Comparison of ENCODE assay signal across 8 mouse cellular contexts in the genomic region with DNA sequence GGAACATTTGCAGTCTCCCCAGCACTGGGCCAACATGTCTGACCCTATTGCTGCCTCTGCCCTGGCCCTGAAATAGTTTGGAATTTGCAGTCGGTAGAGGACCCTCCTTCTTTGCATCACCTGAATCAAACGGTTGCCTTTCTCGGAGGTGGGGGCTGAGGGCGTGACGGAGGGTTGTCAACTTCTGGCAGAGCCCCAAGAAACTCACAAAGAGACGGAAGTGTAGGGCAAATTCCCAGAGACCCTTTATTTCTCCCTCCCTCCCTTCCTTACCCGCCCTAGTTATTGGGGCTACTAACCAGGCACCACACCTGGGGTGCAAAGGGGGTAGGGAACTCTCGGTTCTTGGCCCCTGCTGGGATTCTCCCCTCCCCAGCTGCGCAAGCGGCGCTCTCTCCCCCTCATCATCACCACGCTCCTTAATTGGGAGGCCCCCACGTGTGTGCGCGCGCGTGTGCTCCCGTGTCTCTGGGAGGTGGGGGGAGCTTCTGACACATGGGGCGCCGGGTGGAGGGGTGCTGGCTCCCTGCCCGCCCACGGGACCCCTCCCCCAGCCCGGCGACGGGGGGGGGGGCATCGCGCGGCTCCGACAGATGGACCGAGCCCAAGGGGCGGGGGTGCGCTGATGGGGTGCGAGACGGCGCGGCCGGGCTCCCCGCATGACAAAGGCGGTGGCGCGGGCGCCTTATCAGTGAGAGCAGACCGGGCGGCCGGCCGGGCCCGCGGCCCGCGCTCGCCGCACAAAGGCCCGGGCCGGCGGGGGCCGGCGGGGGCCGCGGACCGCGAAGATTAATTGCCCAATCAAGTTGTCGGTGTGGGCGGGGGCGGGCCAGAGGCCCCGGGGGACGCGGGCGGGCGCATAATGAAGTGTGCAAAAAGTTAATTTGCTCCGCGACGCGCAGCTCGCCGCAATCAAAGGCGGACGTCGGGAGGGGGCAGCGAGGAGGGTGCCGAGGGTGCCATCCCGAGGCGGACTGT. TPM values are rescaled to one million over a fixed set of nuclear protein-coding genes. Genes with fewer than 3 reads are reported as not detected.
DNase-seq lines count a peak whose midpoint lies in the region; ATAC-seq and TF ChIP-seq lines count a peak whose summit lies in the region.

No protein-coding gene starts in this region.

- no peak for TF ChIP-seq CTCF in lung, postnatal 0 days (IDR thresholded peaks at IDR 0.05)

- H3K36me3 ChIP-seq in lung, postnatal 0 days (ENCODE audit: insufficient read depth, low read length): no peaks in the 10 kb centered on the region
- no peaks in the 10 kb centered on the region for H3K36me3 ChIP-seq in intestine, embryonic 14.5 days (ENCODE audit: control insufficient read depth, insufficient read depth, low read length)
- H3K36me3 ChIP-seq in neural tube, embryonic 11.5 days (ENCODE audit: control insufficient read depth, insufficient read depth, low read length): no peaks in the 10 kb centered on the region

- ATAC-seq in lung, postnatal 0 days: peak; percentile 25; the same call in 1 of the 2 replicates
- ATAC-seq in intestine, embryonic 14.5 days (replicated peaks; ENCODE audit: low FRiP score, low TSS enrichment, low read depth): peak; percentile 31; the same call in 1 of the 2 replicates
- peak; percentile 53 for ATAC-seq in neural tube, embryonic 11.5 days (ENCODE audit: insufficient read depth, low FRiP score, low TSS enrichment)

- DNase-seq in adrenal gland, postnatal 10 days: peak; percentile 22
- no peak for DNase-seq in adrenal gland, postnatal 4 days (ENCODE audit: low spot score in 2 of 2)
- DNase-seq in lung, postnatal 0 days (ENCODE audit: low spot score): no peak
- no peak for DNase-seq in lung, postnatal 36 days
- peak; percentile 60 for DNase-seq in intestine, embryonic 14.5 days (ENCODE audit: low spot score)
- DNase-seq in neural tube, embryonic 11.5 days (ENCODE audit: low spot score): no peak
- DNase-seq in spleen, postnatal 36 days (ENCODE audit: low spot score in 2 of 2): no peak
- DNase-seq in layer of hippocampus, adult 8-10 months (ENCODE audit: low spot score in 2 of 2): no peak

- peak overlapping the region; percentile 69 for H3K4me2 ChIP-seq in lung, postnatal 0 days (replicated peaks; ENCODE audit: low read depth, low read length)
- H3K4me2 ChIP-seq in intestine, embryonic 14.5 days (ENCODE audit: low read length): peak overlapping the region; percentile 98
- H3K4me2 ChIP-seq in neural tube, embryonic 11.5 days (ENCODE audit: low read depth): peak overlapping the region; percentile 92

- peaks cover 10% of the 10 kb centered on the region for H3K4me1 ChIP-seq in lung, postnatal 0 days (ENCODE audit: insufficient read depth, low read depth, low read length)
- peaks cover 17% of the 10 kb centered on the region; the same call in 1 of the 2 replicates for H3K4me1 ChIP-seq in intestine, embryonic 14.5 days (replicated peaks; ENCODE audit: control insufficient read depth, insufficient read depth, low read length)
- peaks cover 29% of the 10 kb centered on the region for H3K4me1 ChIP-seq in neural tube, embryonic 11.5 days (ENCODE audit: control insufficient read depth, insufficient read depth, low read length)

- H3K27ac ChIP-seq in lung, postnatal 0 days (ENCODE audit: low read length): no peak overlapping the region
- no peak overlapping the region for H3K27ac ChIP-seq in intestine, embryonic 14.5 days (ENCODE audit: low read depth)
- H3K27ac ChIP-seq in neural tube, embryonic 11.5 days (ENCODE audit: low read depth, low read length): peak overlapping the region; percentile 95

- peak overlapping the region; percentile 40 for H3K4me3 ChIP-seq in lung, postnatal 0 days (ENCODE audit: low read depth, low read length)
- H3K4me3 ChIP-seq in intestine, embryonic 14.5 days (ENCODE audit: low read depth, low read length): peak overlapping the region; percentile 48
- H3K4me3 ChIP-seq in neural tube, embryonic 11.5 days (ENCODE audit: low read depth, low read length): peak overlapping the region; percentile 39

- H3K9me3 ChIP-seq in lung, postnatal 0 days (ENCODE audit: low read length): no peaks in the 10 kb centered on the region
- H3K9me3 ChIP-seq in intestine, embryonic 14.5 days (ENCODE audit: control insufficient read depth, low read length): peaks cover 3% of the 10 kb centered on the region; the same call in 1 of the 2 replicates
- no peaks in the 10 kb centered on the region for H3K9me3 ChIP-seq in neural tube, embryonic 11.5 days (ENCODE audit: control insufficient read depth, low read length)

- 0 out of 2 replicates have a peak overlapping the region, but pooled peaks have one; percentile 1 for H3K9ac ChIP-seq in lung, postnatal 0 days (replicated peaks; ENCODE audit: low read depth)
- H3K9ac ChIP-seq in intestine, embryonic 14.5 days (ENCODE audit: low read length): peak overlapping the region; percentile 48
- peak overlapping the region; percentile 81 for H3K9ac ChIP-seq in neural tube, embryonic 11.5 days (ENCODE audit: low read length)

- 2% methylated on average over 52 of the region's 82 CpGs for WGBS in lung, postnatal 0 days
- under 1% methylated on average over 63 of the region's 82 CpGs for WGBS in intestine, embryonic 14.5 days
- WGBS in neural tube, embryonic 11.5 days: under 1% methylated on average over 74 of the region's 82 CpGs

- H3K27me3 ChIP-seq in lung, postnatal 0 days (replicated peaks; ENCODE audit: insufficient read depth, low read length): peaks cover 45% of the 10 kb centered on the region
- peaks cover 65% of the 10 kb centered on the region for H3K27me3 ChIP-seq in intestine, embryonic 14.5 days (replicated peaks; ENCODE audit: control insufficient read depth, insufficient read depth, low read length)
- H3K27me3 ChIP-seq in neural tube, embryonic 11.5 days (ENCODE audit: control insufficient read depth, insufficient read depth, low read length): peaks cover 35% of the 10 kb centered on the region

- TF ChIP-seq EP300 in lung, postnatal 0 days (IDR thresholded peaks at IDR 0.05): no peak

RNA-seq across cellular contexts. Expression of gene Scrt2, which starts 33.0 kb away (rescaled TPM):
- total RNA-seq in adrenal gland, postnatal 10 days (2021): under 1 TPM; 0.21 to 0.27 TPM
- under 1 TPM; 0.53 to 0.59 TPM for total RNA-seq in adrenal gland, postnatal 4 days (2021)
- not detected in 2 replicates for polyA plus RNA-seq in lung, postnatal 0 days (2015; fragmentation: Nextera tagmentation; extraction: Ambion mirVana)
- 0.07 and 0.08 TPM in 2 replicates for polyA plus RNA-seq in intestine, embryonic 14.5 days (2014; fragmentation: Nextera tagmentation; extraction: Ambion mirVana)
- polyA plus RNA-seq in neural tube, embryonic 11.5 days (2014; fragmentation: Nextera tagmentation; extraction: Ambion mirVana): 23.0 and 25.1 TPM in 2 replicates
- 10 to 100 TPM; 16.9 to 20.3 (median 18.4) TPM for total RNA-seq in layer of hippocampus, adult 8-10 months (2022)

RNA-seq across cellular contexts. Expression of gene Slc52a3, which starts 52.0 kb away (rescaled TPM):
- total RNA-seq in adrenal gland, postnatal 10 days (2021): 1 to 10 TPM; 1.6 to 2.2 TPM
- total RNA-seq in adrenal gland, postnatal 4 days (2021): 1 to 10 TPM; 2.4 to 6.2 TPM
- 26.0 and 26.7 TPM in 2 replicates for polyA plus RNA-seq in lung, postnatal 0 days (2015; fragmentation: Nextera tagmentation; extraction: Ambion mirVana)
- polyA plus RNA-seq in intestine, embryonic 14.5 days (2014; fragmentation: Nextera tagmentation; extraction: Ambion mirVana): 1.8 and 2.0 TPM in 2 replicates
- polyA plus RNA-seq in neural tube, embryonic 11.5 days (2014; fragmentation: Nextera tagmentation; extraction: Ambion mirVana): 1.0 and 1.1 TPM in 2 replicates
- 1 to 10 TPM; 2.1 to 3.9 (median 2.1) TPM for total RNA-seq in layer of hippocampus, adult 8-10 months (2022)

RNA-seq across cellular contexts. Expression of gene Srxn1, which starts 57.0 kb away (rescaled TPM):
- 100 to 1,000 TPM in 1 of 2 experiments, 10 to 100 TPM in 1; 48.5 to 177 TPM for total RNA-seq in adrenal gland, postnatal 10 days (2021)
- total RNA-seq in adrenal gland, postnatal 4 days (2021): 10 to 100 TPM; 47.2 to 58.2 TPM
- 8.9 and 9.4 TPM in 2 replicates for polyA plus RNA-seq in lung, postnatal 0 days (2015; fragmentation: Nextera tagmentation; extraction: Ambion mirVana)
- 12.0 and 12.4 TPM in 2 replicates for polyA plus RNA-seq in intestine, embryonic 14.5 days (2014; fragmentation: Nextera tagmentation; extraction: Ambion mirVana)
- 17.5 and 18.8 TPM in 2 replicates for polyA plus RNA-seq in neural tube, embryonic 11.5 days (2014; fragmentation: Nextera tagmentation; extraction: Ambion mirVana)
- total RNA-seq in layer of hippocampus, adult 8-10 months (2022): 10 to 100 TPM; 65.7 to 77.7 (median 72.6) TPM

Comparison
In these comparisons a context has a peak if more than half of its experiments do, and no peak if none do; other contexts are left out.
1. DNase-seq: peak in adrenal gland, postnatal 10 days (single experiment) and intestine, embryonic 14.5 days (single experiment); none in adrenal gland, postnatal 4 days (0 of 2), lung, postnatal 0 days (single experiment), lung, postnatal 36 days (single experiment), neural tube, embryonic 11.5 days (single experiment), spleen, postnatal 36 days (0 of 2) and layer of hippocampus, adult 8-10 months (0 of 2).
2. H3K9ac ChIP-seq: peak in every context shown above with its lines; median percentile 81 in neural tube, embryonic 11.5 days; 48 in intestine, embryonic 14.5 days; 1 in lung, postnatal 0 days.
3. RNA of gene Scrt2, which starts 33.0 kb away (total RNA-seq): 16.9 to 20.3 TPM in layer of hippocampus, adult 8-10 months; 0.53 to 0.59 TPM in adrenal gland, postnatal 4 days and 0.21 to 0.27 TPM in adrenal gland, postnatal 10 days; every median in the first group is over 10 times any median in the second.
4. Peak in every context shown above with its lines, with median percentiles within 50 percentile points of each other: ATAC-seq, H3K4me2 ChIP-seq and H3K4me3 ChIP-seq.